36 mouse cellular contexts compared by ENCODE assay signal in the genomic region with DNA sequence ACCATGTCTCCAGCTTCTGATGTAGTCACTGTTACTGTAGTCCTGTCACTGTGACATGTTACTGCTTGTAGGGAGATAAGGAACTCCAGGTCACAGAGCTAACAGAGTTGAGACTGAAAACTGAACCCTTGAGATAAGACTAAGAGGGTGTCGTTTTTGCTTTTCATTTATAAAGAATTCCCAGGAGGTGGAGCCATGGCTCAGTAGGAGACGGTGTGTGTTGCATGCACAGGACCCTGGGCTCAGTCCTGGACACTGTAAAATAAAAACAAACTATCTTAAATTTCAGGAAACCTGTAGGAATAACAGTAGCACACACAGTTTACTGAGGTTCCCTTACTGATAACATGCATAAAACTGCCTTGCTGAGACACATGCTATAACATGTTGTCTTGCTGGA. TPM values are rescaled to one million over a fixed set of nuclear protein-coding genes. Genes with fewer than 3 reads are reported as not detected.
DNase-seq lines count a peak whose midpoint lies in the region; ATAC-seq and TF ChIP-seq lines count a peak whose summit lies in the region.
"Had no signal": no experiment of that assay in that cellular context is flagged by ENCODE, and none has a peak within 500 bp of the region (broad histone marks: within the 10 kb centered on the region; RNA-seq: fewer than 3 reads in every experiment).

No protein-coding gene starts in this region.

- H3K27me3 ChIP-seq in forebrain, postnatal 0 days (ENCODE audit: insufficient read depth, low read length), result no peaks in the 10 kb centered on the region
- H3K27me3 ChIP-seq in forebrain, embryonic 12.5 days, result peaks cover 3% of the 10 kb centered on the region; the same call in 1 of the 2 replicates
- H3K27me3 ChIP-seq in liver, embryonic 13.5 days, result no peaks in the 10 kb centered on the region; the same call in 1 of the 2 replicates
- no peaks in the 10 kb centered on the region for H3K27me3 ChIP-seq in liver, postnatal 0 days (ENCODE audit: insufficient read depth, low read length)
- H3K27me3 ChIP-seq in midbrain, postnatal 0 days (ENCODE audit: insufficient read depth, low read length), result no peaks in the 10 kb centered on the region
- H3K27me3 ChIP-seq in midbrain, embryonic 13.5 days, result no peaks in the 10 kb centered on the region
- H3K27me3 ChIP-seq: embryonic facial prominence, embryonic 13.5 days; forebrain, embryonic 13.5 days; neural tube, embryonic 12.5 days had no signal

- H3K9ac ChIP-seq in forebrain, postnatal 0 days, result no peak overlapping the region
- H3K9ac ChIP-seq in forebrain, embryonic 12.5 days, result no peak overlapping the region
- H3K9ac ChIP-seq in liver, embryonic 13.5 days, result no peak overlapping the region
- H3K9ac ChIP-seq in liver, postnatal 0 days (replicated peaks), result no peak overlapping the region
- H3K9ac ChIP-seq in midbrain, postnatal 0 days (replicated peaks; ENCODE audit: low read length, poor library complexity, severe bottlenecking), result no peak overlapping the region
- H3K9ac ChIP-seq in midbrain, embryonic 13.5 days (replicated peaks), result no peak overlapping the region
- H3K9ac ChIP-seq: embryonic facial prominence, embryonic 13.5 days; forebrain, embryonic 13.5 days; heart, embryonic 12.5 days; liver, embryonic 14.5 days; midbrain, embryonic 12.5 days; neural tube, embryonic 12.5 days had no signal

- no peak for DNase-seq in forebrain, postnatal 0 days
- no peak for DNase-seq in liver, embryonic 13.5 days
- DNase-seq in liver, postnatal 0 days, result no peak
- no peak for DNase-seq in midbrain, postnatal 0 days (ENCODE audit: low spot score)
- DNase-seq in spleen, postnatal 10 days (ENCODE audit: low spot score in 2 of 2), result no peak
- DNase-seq in cerebellum, adult 8-10 months, result no peak
- DNase-seq: adrenal gland, postnatal 36 days; cerebellum, adult 11-12 months; cerebellum, postnatal 14 days; heart, postnatal 10 days; kidney, adult 2 months; kidney, postnatal 14 days; right cerebral cortex, postnatal 25 days; thymus, postnatal 25 days had no signal

- WGBS in forebrain, postnatal 0 days, result 55% methylated on average over 2 of the region's 2 CpGs
- WGBS in forebrain, embryonic 12.5 days, result 59% methylated on average over 2 of the region's 2 CpGs
- WGBS in liver, embryonic 13.5 days (ENCODE audit: insufficient replicate concordance), result 7% methylated on average over 2 of the region's 2 CpGs
- 22% methylated on average over 2 of the region's 2 CpGs for WGBS in liver, postnatal 0 days (ENCODE audit: insufficient replicate concordance)
- WGBS in midbrain, postnatal 0 days, result 38% methylated on average over 2 of the region's 2 CpGs
- 49% methylated on average over 2 of the region's 2 CpGs for WGBS in midbrain, embryonic 13.5 days

- peak; percentile 3; the same call in 1 of the 2 replicates for TF ChIP-seq CTCF in forebrain, postnatal 0 days (IDR thresholded peaks at IDR 0.05; ENCODE audit: low read depth)
- no peak for TF ChIP-seq CTCF in liver, postnatal 0 days (IDR thresholded peaks at IDR 0.05; ENCODE audit: low read depth)
- peak; percentile 26; the same call in 1 of the 2 replicates for TF ChIP-seq CTCF in midbrain, postnatal 0 days (IDR thresholded peaks at IDR 0.05)

- no peaks in the 10 kb centered on the region for H3K4me1 ChIP-seq in forebrain, postnatal 0 days (ENCODE audit: insufficient read depth)
- H3K4me1 ChIP-seq in forebrain, embryonic 12.5 days, result peaks cover 7% of the 10 kb centered on the region
- H3K4me1 ChIP-seq in liver, embryonic 13.5 days (replicated peaks), result no peaks in the 10 kb centered on the region
- no peaks in the 10 kb centered on the region for H3K4me1 ChIP-seq in liver, postnatal 0 days (ENCODE audit: insufficient read depth)
- no peaks in the 10 kb centered on the region for H3K4me1 ChIP-seq in midbrain, postnatal 0 days (ENCODE audit: insufficient read depth, low read length)
- peaks cover 17% of the 10 kb centered on the region for H3K4me1 ChIP-seq in midbrain, embryonic 13.5 days (replicated peaks)
- H3K4me1 ChIP-seq: forebrain, embryonic 13.5 days; midbrain, embryonic 12.5 days had no signal

- TF ChIP-seq EP300 in liver, postnatal 0 days (IDR thresholded peaks at IDR 0.05; ENCODE audit: low read depth), result no peak

- H3K27ac ChIP-seq in forebrain, postnatal 0 days (ENCODE audit: low read depth, low read length), result no peak overlapping the region
- H3K27ac ChIP-seq in forebrain, embryonic 12.5 days, result no peak overlapping the region
- H3K27ac ChIP-seq in liver, embryonic 13.5 days, result no peak overlapping the region
- no peak overlapping the region for H3K27ac ChIP-seq in liver, postnatal 0 days (ENCODE audit: low read depth)
- H3K27ac ChIP-seq in midbrain, postnatal 0 days (ENCODE audit: low read depth, low read length), result no peak overlapping the region
- no peak overlapping the region for H3K27ac ChIP-seq in midbrain, embryonic 13.5 days
- H3K27ac ChIP-seq: embryonic facial prominence, embryonic 13.5 days; forebrain, embryonic 13.5 days; hindbrain, embryonic 10.5 days; layer of hippocampus, adult 2 months; limb, embryonic 10.5 days; liver, embryonic 14.5 days; macrophage; midbrain, embryonic 12.5 days; neural tube, embryonic 12.5 days had no signal

- no peak for ATAC-seq in forebrain, postnatal 0 days
- no peak for ATAC-seq in forebrain, embryonic 12.5 days (ENCODE audit: low FRiP score)
- 0 out of 2 replicates have a peak, but pooled peaks have one; percentile 43 for ATAC-seq in liver, embryonic 13.5 days (ENCODE audit: low read depth)
- ATAC-seq in liver, postnatal 0 days, result no peak
- no peak for ATAC-seq in midbrain, postnatal 0 days (ENCODE audit: low FRiP score)
- no peak for ATAC-seq in midbrain, embryonic 13.5 days
- ATAC-seq: CD4-positive, CD25-positive, alpha-beta regulatory T cell, adult 4 months; forebrain, embryonic 13.5 days; hindbrain, embryonic 16.5 days had no signal

- no peak overlapping the region for H3K4me2 ChIP-seq in forebrain, postnatal 0 days (ENCODE audit: low read depth)
- H3K4me2 ChIP-seq in forebrain, embryonic 12.5 days, result no peak overlapping the region
- H3K4me2 ChIP-seq in liver, embryonic 13.5 days, result no peak overlapping the region
- no peak overlapping the region for H3K4me2 ChIP-seq in liver, postnatal 0 days (ENCODE audit: low read depth, low read length)
- no peak overlapping the region for H3K4me2 ChIP-seq in midbrain, postnatal 0 days (ENCODE audit: low read depth, low read length, poor library complexity, severe bottlenecking)
- H3K4me2 ChIP-seq in midbrain, embryonic 13.5 days (replicated peaks), result no peak overlapping the region
- H3K4me2 ChIP-seq: embryonic facial prominence, embryonic 13.5 days; forebrain, embryonic 13.5 days; heart, embryonic 12.5 days; midbrain, embryonic 12.5 days; neural tube, embryonic 12.5 days had no signal

- H3K9me3 ChIP-seq in forebrain, postnatal 0 days (ENCODE audit: low read length), result no peaks in the 10 kb centered on the region
- no peaks in the 10 kb centered on the region for H3K9me3 ChIP-seq in forebrain, embryonic 12.5 days
- no peaks in the 10 kb centered on the region for H3K9me3 ChIP-seq in liver, embryonic 13.5 days (replicated peaks)
- no peaks in the 10 kb centered on the region for H3K9me3 ChIP-seq in liver, postnatal 0 days (ENCODE audit: low read length)
- no peaks in the 10 kb centered on the region for H3K9me3 ChIP-seq in midbrain, postnatal 0 days (ENCODE audit: low read length)
- H3K9me3 ChIP-seq in midbrain, embryonic 13.5 days, result no peaks in the 10 kb centered on the region
- H3K9me3 ChIP-seq: embryonic facial prominence, embryonic 13.5 days; forebrain, embryonic 13.5 days; heart, embryonic 12.5 days; hindbrain, embryonic 10.5 days; limb, embryonic 10.5 days; midbrain, embryonic 12.5 days; neural tube, embryonic 12.5 days had no signal

- H3K36me3 ChIP-seq in forebrain, postnatal 0 days (ENCODE audit: insufficient read depth), result no peaks in the 10 kb centered on the region
- H3K36me3 ChIP-seq in forebrain, embryonic 12.5 days (replicated peaks), result no peaks in the 10 kb centered on the region
- H3K36me3 ChIP-seq in liver, embryonic 13.5 days, result no peaks in the 10 kb centered on the region
- H3K36me3 ChIP-seq in liver, postnatal 0 days (replicated peaks; ENCODE audit: insufficient read depth, low read length), result no peaks in the 10 kb centered on the region
- no peaks in the 10 kb centered on the region for H3K36me3 ChIP-seq in midbrain, postnatal 0 days (ENCODE audit: insufficient read depth, low read length)
- no peaks in the 10 kb centered on the region for H3K36me3 ChIP-seq in midbrain, embryonic 13.5 days
- H3K36me3 ChIP-seq: embryonic facial prominence, embryonic 13.5 days; heart, embryonic 12.5 days; hindbrain, embryonic 10.5 days; limb, embryonic 10.5 days; midbrain, embryonic 12.5 days; neural tube, embryonic 12.5 days had no signal

- no peak overlapping the region for H3K4me3 ChIP-seq in forebrain, postnatal 0 days (ENCODE audit: low read depth, low read length)
- H3K4me3 ChIP-seq in forebrain, embryonic 12.5 days (replicated peaks), result no peak overlapping the region
- no peak overlapping the region for H3K4me3 ChIP-seq in liver, embryonic 13.5 days (replicated peaks)
- H3K4me3 ChIP-seq in liver, postnatal 0 days (ENCODE audit: low read depth, low read length), result no peak overlapping the region
- H3K4me3 ChIP-seq in midbrain, postnatal 0 days (ENCODE audit: low read depth, low read length), result no peak overlapping the region
- H3K4me3 ChIP-seq in midbrain, embryonic 13.5 days (replicated peaks), result no peak overlapping the region
- H3K4me3 ChIP-seq: embryonic facial prominence, embryonic 13.5 days; erythroblast, embryonic 14.5 days; forebrain, embryonic 13.5 days; heart, embryonic 12.5 days; hindbrain, embryonic 10.5 days; layer of hippocampus, adult 2 months; limb, embryonic 10.5 days; midbrain, embryonic 12.5 days; neural tube, embryonic 12.5 days had no signal

RNA-seq across cellular contexts. Expression of a gene that starts 24.8 kb away (rescaled TPM):
- total RNA-seq in forebrain, postnatal 0 days (2014; rRNA removed), result not detected in 2 replicates
- polyA plus RNA-seq in forebrain, postnatal 0 days (2015; fragmentation: Nextera tagmentation; extraction: Ambion mirVana), result not detected in 2 replicates
- polyA plus RNA-seq in forebrain, embryonic 12.5 days (2016; fragmentation: Nextera tagmentation; extraction: Ambion mirVana), result not detected in 2 replicates
- polyA plus RNA-seq in liver, embryonic 13.5 days (2015; fragmentation: Nextera tagmentation; extraction: Ambion mirVana), result not detected in 2 replicates
- polyA plus RNA-seq in liver, postnatal 0 days (2015; fragmentation: Nextera tagmentation; extraction: Ambion mirVana), result not detected in 2 replicates
- not detected in 2 replicates for total RNA-seq in midbrain, postnatal 0 days (2014; rRNA removed)
- not detected in 2 replicates for polyA plus RNA-seq in midbrain, postnatal 0 days (2015; fragmentation: Nextera tagmentation; extraction: Ambion mirVana)
- not detected in 2 replicates for polyA plus RNA-seq in midbrain, embryonic 13.5 days (2015; fragmentation: Nextera tagmentation; extraction: Ambion mirVana)
- total RNA-seq: adrenal gland, adult 18-20 months; adrenal gland, postnatal 36 days; gastrocnemius, adult 8-10 months; heart, postnatal 10 days; layer of hippocampus, adult 2 months; layer of hippocampus, postnatal 25 days had no signal
- polyA plus RNA-seq: CD4-positive, CD25-positive, alpha-beta regulatory T cell, adult 4 months; embryonic facial prominence, embryonic 13.5 days; erythroblast, embryonic 14.5 days; forebrain, embryonic 13.5 days; frontal cortex, adult 2 months; gonadal fat pad, adult 2 months; heart, embryonic 12.5 days; hindbrain, embryonic 10.5 days; hindbrain, embryonic 16.5 days; kidney, adult 2 months; limb, embryonic 10.5 days; liver, embryonic 14.5 days; macrophage; midbrain, embryonic 12.5 days; neural tube, embryonic 12.5 days; spleen, adult 2 months; stomach, embryonic 14.5 days had no signal

RNA-seq across cellular contexts. Expression of a gene that starts 48.9 kb away (rescaled TPM):
- 53.2 and 58.1 TPM in 2 replicates for total RNA-seq in forebrain, postnatal 0 days (2014; rRNA removed)
- polyA plus RNA-seq in forebrain, postnatal 0 days (2015; fragmentation: Nextera tagmentation; extraction: Ambion mirVana), result 21.6 and 28.1 TPM in 2 replicates
- 19.4 and 20.3 TPM in 2 replicates for polyA plus RNA-seq in forebrain, embryonic 12.5 days (2016; fragmentation: Nextera tagmentation; extraction: Ambion mirVana)
- 5.4 and 6.6 TPM in 2 replicates for polyA plus RNA-seq in liver, embryonic 13.5 days (2015; fragmentation: Nextera tagmentation; extraction: Ambion mirVana)
- 3.8 and 3.9 TPM in 2 replicates for polyA plus RNA-seq in liver, postnatal 0 days (2015; fragmentation: Nextera tagmentation; extraction: Ambion mirVana)
- 46.5 and 59.2 TPM in 2 replicates for total RNA-seq in midbrain, postnatal 0 days (2014; rRNA removed)
- polyA plus RNA-seq in midbrain, postnatal 0 days (2015; fragmentation: Nextera tagmentation; extraction: Ambion mirVana), result 24.8 and 27.8 TPM in 2 replicates
- polyA plus RNA-seq in midbrain, embryonic 13.5 days (2015; fragmentation: Nextera tagmentation; extraction: Ambion mirVana), result 15.5 and 16.2 TPM in 2 replicates
